Mouse (Mus musculus) embryonic facial prominence, embryonic 11.5 days (tissue): ENCODE data around the gene Arid2. TPM values are rescaled to one million over a fixed set of nuclear protein-coding genes. Genes with fewer than 3 reads are reported as not detected.

ENCODE experiments used
- ATAC-seq: fragments of 200-750 bp; cut with Nextera tagmentation; replicated peaks from 2 replicates; pipeline ENCODE4 v1.8.0; 2017; ENCODE audit warnings: low read depth; ENCODE audit not compliant: insufficient number of reproducible peaks, low FRiP score, low TSS enrichment
- DNase-seq: peaks from one replicate; pipeline ENCODE4 v3.0.0-alpha.2; 2015; ENCODE audit warnings: low spot score
- H3K27ac ChIP-seq: fragments of 300-500 bp; sonication (generic); replicated peaks from 2 replicates; pipeline ENCODE4 v1.5.1; 2014; ENCODE audit warnings: mild to moderate bottlenecking, low read depth, low read length, control low read depth
- H3K27me3 ChIP-seq: fragments of 300-500 bp; sonication (generic); 2 replicates; pipeline ENCODE4 v1.6.1; 2014; ENCODE audit warnings: mild to moderate bottlenecking, low read length, moderate library complexity, mixed read lengths; ENCODE audit not compliant: control insufficient read depth, insufficient read depth
- H3K36me3 ChIP-seq: fragments of 300-500 bp; sonication (generic); replicated peaks from 2 replicates; pipeline ENCODE4 v1.6.1; 2014; ENCODE audit warnings: low read depth, mild to moderate bottlenecking, low read length, moderate library complexity, mixed read lengths; ENCODE audit not compliant: control insufficient read depth, insufficient read depth
- H3K4me1 ChIP-seq: fragments of 300-500 bp; sonication (generic); 2 replicates; pipeline ENCODE4 v1.6.1; 2014; ENCODE audit warnings: low read length, mixed read lengths; ENCODE audit not compliant: control insufficient read depth, insufficient read depth
- H3K4me2 ChIP-seq: fragments of 300-500 bp; sonication (generic); 2 replicates; pipeline ENCODE4 v1.6.1; 2014; ENCODE audit warnings: low read depth, mild to moderate bottlenecking, control low read depth, low read length, moderate library complexity
- H3K4me3 ChIP-seq: fragments of 300-500 bp; sonication (generic); 2 replicates; pipeline ENCODE4 v1.5.1; 2014; ENCODE audit warnings: low read depth, low read length, control low read depth
- H3K9ac ChIP-seq: fragments of 300-500 bp; sonication (generic); replicated peaks from 2 replicates; pipeline ENCODE4 v1.6.1; 2014; ENCODE audit warnings: mild to moderate bottlenecking, control low read depth, low read length
- H3K9me3 ChIP-seq: fragments of 300-500 bp; sonication (generic); replicated peaks from 2 replicates; pipeline ENCODE4 v1.6.1; 2016; ENCODE audit warnings: mild to moderate bottlenecking, low read length, inconsistent platforms, mixed read lengths; ENCODE audit not compliant: control insufficient read depth
- WGBS: fragments of 180-500 bp; shearing (Covaris S2); extraction: QIAGEN DNeasy Blood & Tissue Kit; methylation state at CpG from one replicate; pipeline ENCODE4 v1.1.7; 2014; 5-methylcytosine and 5-hydroxymethylcytosine counted together
- polyA plus RNA-seq: library from polyadenylated mRNA; unstranded; fragments of >200 nt; fragmentation: Nextera tagmentation; extraction: Ambion mirVana; gene quantifications from 2 replicates; pipeline ENCODE4 v1.2.1, GENCODE M21; 2014

Arid2 gene
- polyA plus RNA-seq, 1 experiment from 2014 or later, result 39.3 TPM

DNA sequence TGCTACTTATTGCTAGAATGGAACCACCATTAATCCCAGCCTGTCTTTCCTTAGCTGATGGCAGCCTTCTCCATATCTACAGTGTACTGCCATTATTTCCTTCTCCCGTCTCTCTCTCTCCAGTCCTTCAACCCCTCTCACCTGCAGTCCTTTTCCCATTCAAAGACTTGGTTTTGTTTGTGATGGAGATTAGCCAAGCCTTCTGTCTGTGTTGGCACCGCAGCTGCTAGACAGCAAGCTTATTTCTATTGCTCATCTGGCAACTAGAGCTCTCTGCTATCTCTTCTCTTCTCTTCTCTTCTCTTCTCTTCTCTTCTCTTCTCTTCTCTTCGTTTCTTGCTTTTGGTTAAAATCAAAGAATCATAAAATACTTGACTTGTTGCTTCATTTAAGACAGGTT lies 78.0 kb downstream of the Arid2 start:
- no peaks in the 10 kb centered on the region for H3K9me3 ChIP-seq
- no peaks in the 10 kb centered on the region for H3K27me3 ChIP-seq
- no peak overlapping the region for H3K4me3 ChIP-seq
- ATAC-seq (no peak), DNase-seq (no peak)
- 92% methylated on average over 3 of the region's 3 CpGs for WGBS
- H3K4me2 ChIP-seq, result no peak overlapping the region
- no peak overlapping the region for H3K9ac ChIP-seq
- H3K27ac ChIP-seq, result no peak overlapping the region
- peaks cover 16% of the 10 kb centered on the region for H3K36me3 ChIP-seq
- H3K4me1 ChIP-seq, result no peaks in the 10 kb centered on the region

DNA sequence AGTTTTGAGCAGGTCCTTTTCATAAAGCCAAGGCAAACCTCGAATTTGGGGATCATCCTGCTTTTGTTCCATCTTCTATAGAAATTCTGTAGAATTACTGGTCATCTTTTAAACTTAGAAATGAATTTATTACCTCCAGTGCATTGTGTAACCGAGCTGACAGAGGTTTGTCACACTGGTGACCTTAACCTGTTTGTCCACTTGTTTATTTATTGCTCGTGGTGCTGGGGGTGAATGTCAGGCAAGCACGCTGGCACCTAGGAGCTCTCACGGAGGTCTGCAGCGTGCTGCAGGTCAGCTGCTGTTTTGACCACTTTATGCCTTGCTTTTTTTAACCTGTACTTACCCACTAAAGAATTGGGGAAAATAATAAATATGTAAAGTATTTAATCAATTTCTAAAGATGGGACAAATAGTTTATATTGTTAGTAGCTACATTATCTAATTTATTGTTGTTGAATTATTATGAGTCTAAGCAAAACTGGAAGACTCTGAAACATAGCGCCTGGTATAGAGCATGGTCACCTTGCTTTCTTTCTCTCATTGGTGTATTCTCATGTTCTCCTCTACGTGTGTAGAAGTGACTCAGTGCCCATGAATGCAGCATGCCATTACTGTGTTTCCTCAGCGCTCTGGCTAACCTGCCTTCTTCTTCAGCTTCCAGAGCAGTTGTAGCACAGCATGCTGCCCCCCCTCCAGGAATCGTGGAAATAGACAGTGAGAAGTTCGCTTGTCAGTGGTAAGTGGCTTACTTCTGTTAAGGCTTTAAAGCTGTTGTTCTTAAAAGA lies 79.1 kb downstream of the Arid2 start:
- H3K9me3 ChIP-seq, result no peaks in the 10 kb centered on the region

GRCm38 (mm10) chr15:96371311-96371710 lies 84.0 kb downstream of the Arid2 start:
- H3K4me1 ChIP-seq, result no peaks in the 10 kb centered on the region
- H3K27me3 ChIP-seq, result no peaks in the 10 kb centered on the region
- no peak for DNase-seq
- H3K27ac ChIP-seq, result no peak overlapping the region
- no peak overlapping the region for H3K9ac ChIP-seq
- H3K4me2 ChIP-seq, result no peak overlapping the region
- 94% methylated on average over 18 of the region's 18 CpGs for WGBS
- ATAC-seq, result no peak
- H3K36me3 ChIP-seq, result peaks cover 18% of the 10 kb centered on the region
- no peaks in the 10 kb centered on the region for H3K9me3 ChIP-seq
- H3K4me3 ChIP-seq, result no peak overlapping the region

More for the DNA sequence above, 79.1 kb downstream of the Arid2 start:
- Histone ChIP-seq H3K4me1 (no peaks in the 10 kb centered on the region), H3K27ac (no peak overlapping the region), H3K4me3 (no peak overlapping the region), H3K9ac (no peak overlapping the region), H3K27me3 (no peaks in the 10 kb centered on the region), H3K4me2 (no peak overlapping the region), H3K36me3 (peaks cover 19% of the 10 kb centered on the region)
- 89% methylated on average over 11 of the region's 11 CpGs for WGBS
- DNase-seq, result no peak
- ATAC-seq, result no peak

- no peak overlapping the region for H3K4me3 ChIP-seq
- WGBS, result 94% methylated on average over 6 of the region's 6 CpGs
Measured at GRCm38 (mm10) chr15:96372628-96373027, 85.3 kb downstream of the Arid2 start.

DNA sequence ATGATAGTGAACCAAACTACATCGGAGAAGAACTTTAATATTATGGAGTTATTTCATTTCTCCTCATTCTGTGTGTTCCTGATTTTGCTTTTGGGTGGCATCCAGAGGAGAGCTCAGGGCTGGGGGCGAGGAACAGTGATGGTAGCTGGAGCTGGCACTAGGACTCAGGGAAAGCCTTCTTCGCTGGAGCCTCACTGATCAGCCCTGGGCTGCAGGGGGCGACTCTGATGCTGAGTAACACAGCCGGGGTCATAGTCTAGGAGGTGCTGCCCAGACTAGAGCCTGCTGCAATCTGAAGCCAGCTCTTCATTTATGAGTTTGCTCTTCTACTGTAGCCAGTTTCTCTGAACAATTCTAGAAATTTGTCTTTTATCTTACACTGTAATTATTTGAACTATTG lies 85.8 kb downstream of the Arid2 start:
- Histone ChIP-seq H3K36me3 (peaks cover 18% of the 10 kb centered on the region), H3K9me3 (no peaks in the 10 kb centered on the region), H3K4me1 (no peaks in the 10 kb centered on the region), H3K9ac (no peak overlapping the region), H3K4me2 (no peak overlapping the region), H3K27ac (no peak overlapping the region), H3K27me3 (no peaks in the 10 kb centered on the region), H3K4me3 (no peak overlapping the region)
- 85% methylated on average over 5 of the region's 5 CpGs for WGBS
- no peak for DNase-seq
- no peak for ATAC-seq

More at GRCm38 (mm10) chr15:96372628-96373027, 85.3 kb downstream of the Arid2 start:
- Histone ChIP-seq H3K36me3 (peaks cover 18% of the 10 kb centered on the region), H3K9me3 (no peaks in the 10 kb centered on the region), H3K27ac (no peak overlapping the region), H3K9ac (no peak overlapping the region), H3K27me3 (no peaks in the 10 kb centered on the region), H3K4me1 (no peaks in the 10 kb centered on the region), H3K4me2 (no peak overlapping the region)
- ATAC-seq, result no peak
- DNase-seq, result no peak

- ATAC-seq (no peak), DNase-seq (no peak)
- no peaks in the 10 kb centered on the region for H3K4me1 ChIP-seq
- H3K4me2 ChIP-seq, result no peak overlapping the region
- peaks cover 8% of the 10 kb centered on the region for H3K36me3 ChIP-seq
- H3K9me3 ChIP-seq, result no peaks in the 10 kb centered on the region
- no peak overlapping the region for H3K27ac ChIP-seq
- no peaks in the 10 kb centered on the region for H3K27me3 ChIP-seq
- H3K9ac ChIP-seq, result no peak overlapping the region
- WGBS, result 89% methylated on average over 2 of the region's 2 CpGs
- H3K4me3 ChIP-seq, result no peak overlapping the region
Measured at GRCm38 (mm10) chr15:96376214-96376613, 88.9 kb downstream of the Arid2 start.

- H3K27me3 ChIP-seq, result no peaks in the 10 kb centered on the region
- no peak for DNase-seq
- no peaks in the 10 kb centered on the region for H3K4me1 ChIP-seq
- H3K9me3 ChIP-seq, result no peaks in the 10 kb centered on the region
- H3K9ac ChIP-seq, result no peak overlapping the region
- peaks cover 2% of the 10 kb centered on the region; the same call in 1 of the 2 replicates for H3K36me3 ChIP-seq
- no peak overlapping the region for H3K27ac ChIP-seq
- H3K4me2 ChIP-seq, result no peak overlapping the region
- ATAC-seq, result no peak
- 93% methylated on average over 5 of the region's 5 CpGs for WGBS
- no peak overlapping the region for H3K4me3 ChIP-seq
Measured at GRCm38 (mm10) chr15:96377263-96377662, 89.9 kb downstream of the Arid2 start.

GRCm38 (mm10) chr15:96377701-96378100 lies 90.4 kb downstream of the Arid2 start:
- Histone ChIP-seq H3K4me1 (no peaks in the 10 kb centered on the region), H3K27me3 (no peaks in the 10 kb centered on the region), H3K9me3 (no peaks in the 10 kb centered on the region), H3K9ac (no peak overlapping the region), H3K4me2 (no peak overlapping the region), H3K36me3 (no peaks in the 10 kb centered on the region; the same call in 1 of the 2 replicates), H3K27ac (no peak overlapping the region), H3K4me3 (no peak overlapping the region)
- ATAC-seq, result no peak
- DNase-seq, result no peak
- WGBS, result 92% methylated on average over 7 of the region's 7 CpGs
